Mouse (Mus musculus) neural tube, embryonic 12.5 days (tissue): ENCODE results near the gene Cdkn2b. TPM values are rescaled to one million over a fixed set of nuclear protein-coding genes. Genes with fewer than 3 reads are reported as not detected.
A peak's percentile ranks its signal among the peaks of the same experiment; 100 is the strongest.

Experiments
- ATAC-seq: fragments of 200-750 bp; cut with Nextera tagmentation; 2 replicates; pipeline ENCODE4 v1.8.0; 2017; ENCODE audit warnings: low read depth, mild to moderate bottlenecking, moderate TSS enrichment, moderate library complexity; ENCODE audit not compliant: low FRiP score
- H3K27ac ChIP-seq: fragments of 300-500 bp; sonication (generic); 2 replicates; pipeline ENCODE4 v1.5.1; 2016
- H3K27me3 ChIP-seq: fragments of 300-500 bp; sonication (generic); replicated peaks from 2 replicates; pipeline ENCODE4 v1.6.1; 2016; ENCODE audit warnings: mild to moderate bottlenecking
- H3K36me3 ChIP-seq: fragments of 300-500 bp; sonication (generic); 2 replicates; pipeline ENCODE4 v1.6.1; 2016; ENCODE audit warnings: mild to moderate bottlenecking
- H3K4me1 ChIP-seq: fragments of 300-500 bp; sonication (generic); 2 replicates; pipeline ENCODE4 v1.6.1; 2016
- H3K4me2 ChIP-seq: fragments of 300-500 bp; sonication (generic); replicated peaks from 2 replicates; pipeline ENCODE4 v1.6.1; 2016; ENCODE audit warnings: mild to moderate bottlenecking
- H3K4me3 ChIP-seq: fragments of 300-500 bp; sonication (generic); 2 replicates; pipeline ENCODE4 v1.5.1; 2016
- H3K9ac ChIP-seq: fragments of 300-500 bp; sonication (generic); 2 replicates; pipeline ENCODE4 v1.6.1; 2016; ENCODE audit warnings: mild to moderate bottlenecking
- H3K9me3 ChIP-seq: fragments of 300-500 bp; sonication (generic); 2 replicates; pipeline ENCODE4 v1.6.1; 2016; ENCODE audit warnings: mild to moderate bottlenecking
- WGBS: fragments of 180-500 bp; shearing (Covaris S2); methylation state at CpG from one replicate; pipeline ENCODE4 v1.1.7; 2016; 5-methylcytosine and 5-hydroxymethylcytosine counted together
- polyA plus RNA-seq: library from polyadenylated mRNA; unstranded; fragments of >200 nt; fragmentation: Nextera tagmentation; extraction: Ambion mirVana; gene quantifications from 2 replicates; pipeline ENCODE4 v1.2.1, GENCODE M21; 2016

The Cdkn2b gene
- polyA plus RNA-seq, 1 experiment from 2014 or later = 0.41 TPM

DNA sequence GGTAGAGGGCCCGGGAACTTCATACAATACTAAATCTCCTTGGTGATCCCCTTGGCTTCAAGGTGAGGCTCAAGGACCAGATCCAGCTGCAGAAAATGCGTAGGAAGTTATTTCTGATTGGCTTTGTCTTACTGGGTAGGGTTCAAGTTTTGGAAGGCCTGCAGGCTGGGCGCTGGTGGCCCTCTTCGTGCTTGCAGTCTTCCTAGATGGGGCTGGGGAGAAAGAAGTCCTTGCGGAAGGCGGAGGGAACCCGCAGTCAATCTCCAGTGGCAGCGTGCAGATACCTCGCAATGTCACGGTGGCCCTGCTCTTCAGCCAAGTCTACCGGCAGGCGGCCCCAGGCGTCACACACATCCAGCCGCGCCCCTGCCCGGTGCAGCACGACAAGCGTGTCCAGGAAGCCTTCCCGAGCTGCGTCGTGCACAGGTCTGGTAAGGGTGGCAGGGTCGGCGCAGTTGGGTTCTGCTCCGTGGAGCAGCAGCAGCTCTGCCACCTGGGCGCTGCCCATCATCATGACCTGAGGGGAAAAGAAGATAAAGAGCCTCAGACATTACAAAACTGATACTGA, 4.0 kb downstream of the Cdkn2b start:
- no peak overlapping the region for H3K4me3 ChIP-seq
- peaks cover 93% of the 10 kb centered on the region for H3K27me3 ChIP-seq
- under 1% methylated on average over 25 of the region's 25 CpGs for WGBS
- H3K4me2 ChIP-seq = no peak overlapping the region
- no peak overlapping the region for H3K27ac ChIP-seq
- no peak overlapping the region for H3K9ac ChIP-seq
- ATAC-seq = no peak
- H3K9me3 ChIP-seq = no peaks in the 10 kb centered on the region
- no peaks in the 10 kb centered on the region; the same call in 1 of the 2 replicates for H3K4me1 ChIP-seq
- no peaks in the 10 kb centered on the region for H3K36me3 ChIP-seq

DNA sequence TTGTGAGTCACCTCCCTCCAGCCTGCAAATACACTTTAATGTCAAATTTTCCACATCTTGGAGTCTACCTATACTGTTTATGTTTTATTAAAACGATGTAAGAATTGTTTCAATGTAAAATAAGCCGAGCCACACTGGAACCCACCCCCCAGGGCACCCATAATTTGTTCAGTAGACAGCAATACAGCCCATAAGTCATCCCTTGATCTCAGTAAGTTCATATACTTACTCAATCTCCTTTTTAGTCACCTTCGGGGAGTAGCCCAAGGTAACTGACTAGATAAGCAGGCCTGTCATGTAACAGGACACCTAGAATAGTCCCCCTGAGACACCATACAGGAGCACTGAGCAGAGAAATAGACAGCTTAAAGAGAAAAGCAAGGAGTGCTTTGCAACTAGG, 5.1 kb downstream of the Cdkn2b start:
- no peak for ATAC-seq
- 5% methylated on average over 3 of the region's 3 CpGs for WGBS
- H3K4me1 ChIP-seq = no peaks in the 10 kb centered on the region; the same call in 1 of the 2 replicates

DNA sequence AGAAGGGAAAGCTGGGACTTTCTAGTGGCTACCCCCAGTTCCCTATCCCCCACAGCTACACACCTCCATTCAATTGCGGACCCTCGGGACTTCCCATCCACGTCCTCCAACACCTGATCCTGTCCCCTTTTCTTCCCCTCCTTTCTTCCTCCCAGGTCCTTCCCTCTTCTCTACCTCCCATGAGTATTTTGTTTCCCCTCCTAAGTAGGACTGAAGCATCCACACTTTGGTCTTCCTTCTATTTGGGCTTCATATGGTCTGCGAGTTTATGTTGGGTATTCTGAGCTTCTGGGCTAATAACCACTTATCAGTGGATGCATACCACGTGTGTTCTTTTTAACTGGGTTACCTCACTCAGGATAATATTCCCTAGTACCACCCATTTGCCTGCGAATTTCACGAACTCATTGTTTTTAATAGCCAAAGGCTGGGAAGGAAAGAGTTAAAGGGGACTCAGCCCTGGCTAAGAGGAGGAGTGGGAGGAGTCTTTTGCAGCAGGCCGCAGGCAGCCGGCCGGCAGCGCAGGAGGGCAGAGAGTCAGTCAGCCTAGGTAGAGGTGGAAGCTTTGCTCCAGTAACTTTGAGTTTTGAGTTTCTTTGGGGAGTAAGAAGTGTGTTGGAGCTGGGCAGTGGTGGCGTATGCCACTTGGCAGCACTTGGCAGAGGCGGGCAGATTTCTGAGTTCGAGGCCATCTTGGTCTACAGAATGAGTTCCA, 7.4 kb downstream of the Cdkn2b start:
- no peak overlapping the region for H3K9ac ChIP-seq

More for the DNA sequence above, 5.1 kb downstream of the Cdkn2b start:
- Histone ChIP-seq H3K27me3 (peaks cover 91% of the 10 kb centered on the region), H3K36me3 (no peaks in the 10 kb centered on the region), H3K27ac (no peak overlapping the region), H3K4me3 (no peak overlapping the region), H3K4me2 (no peak overlapping the region), H3K9me3 (no peaks in the 10 kb centered on the region), H3K9ac (no peak overlapping the region)

DNA sequence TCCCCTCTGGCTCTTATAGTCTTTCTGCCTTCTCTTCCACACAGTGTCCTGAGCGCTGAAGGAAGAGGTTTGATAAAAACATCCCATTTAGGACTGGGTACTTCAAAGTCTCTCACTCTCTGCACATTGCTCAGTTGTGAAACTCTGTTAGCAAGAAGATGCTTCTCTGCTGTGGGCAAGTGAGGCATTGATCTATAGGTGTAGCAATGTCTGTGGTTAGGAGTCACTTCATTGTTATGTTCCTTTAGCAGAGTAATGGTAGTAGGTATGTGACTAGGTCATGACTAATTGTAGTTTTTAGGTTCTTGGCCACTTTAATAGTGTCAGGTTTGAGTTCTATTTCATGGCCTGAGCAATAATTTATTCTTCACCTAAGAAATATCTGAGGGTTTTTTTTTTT, 8.7 kb downstream of the Cdkn2b start:
- H3K9ac ChIP-seq = no peak overlapping the region
- H3K27ac ChIP-seq = no peak overlapping the region
- H3K4me3 ChIP-seq = no peak overlapping the region
- H3K36me3 ChIP-seq = no peaks in the 10 kb centered on the region
- H3K27me3 ChIP-seq = peaks cover 89% of the 10 kb centered on the region
- 0% methylated on average over 1 of the region's 1 CpGs for WGBS
- no peak for ATAC-seq
- no peak overlapping the region for H3K4me2 ChIP-seq
- H3K9me3 ChIP-seq = no peaks in the 10 kb centered on the region
- no peaks in the 10 kb centered on the region for H3K4me1 ChIP-seq

More for the DNA sequence above, 7.4 kb downstream of the Cdkn2b start:
- Histone ChIP-seq H3K36me3 (no peaks in the 10 kb centered on the region), H3K4me2 (no peak overlapping the region), H3K27me3 (peaks cover 92% of the 10 kb centered on the region), H3K4me1 (no peaks in the 10 kb centered on the region), H3K4me3 (no peak overlapping the region), H3K27ac (no peak overlapping the region), H3K9me3 (no peaks in the 10 kb centered on the region)
- 0 out of 2 replicates have a peak, but pooled peaks have one; percentile 52 for ATAC-seq
- WGBS = under 1% methylated on average over 14 of the region's 14 CpGs

DNA sequence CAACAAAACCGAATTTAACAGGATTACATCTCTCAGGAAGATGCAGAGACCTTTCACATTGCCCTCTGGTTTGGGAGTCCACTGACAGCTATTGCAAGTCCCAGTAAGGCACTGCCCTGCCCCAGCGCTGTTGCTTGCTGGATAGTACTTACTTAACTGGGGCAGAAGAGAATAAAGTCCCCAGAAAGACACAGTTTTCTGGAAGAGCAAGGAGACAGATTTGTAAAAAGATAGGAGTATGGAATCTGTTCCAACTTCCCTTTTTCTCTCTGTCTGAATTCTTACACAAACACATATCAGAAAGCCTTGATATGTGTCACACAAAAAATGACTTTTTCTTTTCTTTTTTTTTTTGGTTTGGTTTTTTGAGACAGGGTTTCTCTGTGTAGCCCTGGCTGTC, 11.1 kb downstream of the Cdkn2b start:
- H3K4me2 ChIP-seq = no peak overlapping the region
- peaks cover 7% of the 10 kb centered on the region for H3K4me1 ChIP-seq
- H3K27me3 ChIP-seq = peaks cover 89% of the 10 kb centered on the region
- H3K36me3 ChIP-seq = no peaks in the 10 kb centered on the region
- no peak overlapping the region for H3K9ac ChIP-seq
- no peak overlapping the region for H3K4me3 ChIP-seq
- WGBS = 0% methylated on average over 2 of the region's 2 CpGs
- H3K9me3 ChIP-seq = no peaks in the 10 kb centered on the region
- H3K27ac ChIP-seq = no peak overlapping the region
- no peak for ATAC-seq

DNA sequence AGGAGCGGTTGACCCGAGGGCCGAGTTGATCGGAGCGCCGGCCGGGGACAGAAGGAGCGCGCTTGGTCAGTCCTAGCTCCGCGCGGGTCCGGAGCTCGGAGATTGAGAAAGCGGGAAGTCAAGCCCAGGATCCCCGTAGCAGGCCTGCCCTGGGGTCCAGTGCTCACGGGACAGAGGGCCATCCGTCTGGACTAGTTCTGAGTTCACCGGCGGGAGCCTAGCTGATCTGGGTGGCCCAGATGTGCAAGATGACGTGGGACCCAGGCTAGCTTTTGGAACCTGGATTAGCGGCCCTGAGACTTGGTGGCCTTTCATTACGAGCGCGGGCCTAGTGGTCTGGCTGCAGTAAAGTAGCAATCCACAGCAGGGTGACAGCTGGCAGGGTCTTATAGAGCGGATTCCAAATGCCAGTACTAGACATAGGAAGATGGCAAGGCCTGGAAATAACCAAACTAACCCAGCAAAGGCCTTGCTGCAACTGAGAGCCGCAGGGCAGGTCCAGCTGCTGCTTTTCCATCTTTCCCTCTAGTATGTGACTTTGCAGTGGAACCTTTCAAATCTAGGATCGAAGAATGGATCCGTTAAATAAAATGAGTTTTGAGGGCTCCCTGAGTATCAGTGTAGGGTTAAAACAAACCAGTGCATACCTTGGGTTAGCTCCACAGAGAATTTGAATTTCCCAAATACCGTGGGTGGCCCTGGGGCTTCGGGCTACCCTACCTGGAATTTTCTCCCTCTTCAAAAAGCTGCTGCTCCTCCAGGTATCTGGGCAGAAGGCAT, 15.2 kb downstream of the Cdkn2b start:
- Histone ChIP-seq H3K4me3 (peak overlapping the region; percentile 49), H3K27ac (no peak overlapping the region), H3K36me3 (no peaks in the 10 kb centered on the region), H3K9ac (0 out of 2 replicates have a peak overlapping the region, but pooled peaks have one; percentile 29), H3K4me1 (peaks cover 15% of the 10 kb centered on the region), H3K27me3 (peaks cover 89% of the 10 kb centered on the region), H3K9me3 (no peaks in the 10 kb centered on the region), H3K4me2 (peak overlapping the region; percentile 91)
- ATAC-seq = peak; percentile 18
- WGBS = 2% methylated on average over 31 of the region's 31 CpGs

DNA sequence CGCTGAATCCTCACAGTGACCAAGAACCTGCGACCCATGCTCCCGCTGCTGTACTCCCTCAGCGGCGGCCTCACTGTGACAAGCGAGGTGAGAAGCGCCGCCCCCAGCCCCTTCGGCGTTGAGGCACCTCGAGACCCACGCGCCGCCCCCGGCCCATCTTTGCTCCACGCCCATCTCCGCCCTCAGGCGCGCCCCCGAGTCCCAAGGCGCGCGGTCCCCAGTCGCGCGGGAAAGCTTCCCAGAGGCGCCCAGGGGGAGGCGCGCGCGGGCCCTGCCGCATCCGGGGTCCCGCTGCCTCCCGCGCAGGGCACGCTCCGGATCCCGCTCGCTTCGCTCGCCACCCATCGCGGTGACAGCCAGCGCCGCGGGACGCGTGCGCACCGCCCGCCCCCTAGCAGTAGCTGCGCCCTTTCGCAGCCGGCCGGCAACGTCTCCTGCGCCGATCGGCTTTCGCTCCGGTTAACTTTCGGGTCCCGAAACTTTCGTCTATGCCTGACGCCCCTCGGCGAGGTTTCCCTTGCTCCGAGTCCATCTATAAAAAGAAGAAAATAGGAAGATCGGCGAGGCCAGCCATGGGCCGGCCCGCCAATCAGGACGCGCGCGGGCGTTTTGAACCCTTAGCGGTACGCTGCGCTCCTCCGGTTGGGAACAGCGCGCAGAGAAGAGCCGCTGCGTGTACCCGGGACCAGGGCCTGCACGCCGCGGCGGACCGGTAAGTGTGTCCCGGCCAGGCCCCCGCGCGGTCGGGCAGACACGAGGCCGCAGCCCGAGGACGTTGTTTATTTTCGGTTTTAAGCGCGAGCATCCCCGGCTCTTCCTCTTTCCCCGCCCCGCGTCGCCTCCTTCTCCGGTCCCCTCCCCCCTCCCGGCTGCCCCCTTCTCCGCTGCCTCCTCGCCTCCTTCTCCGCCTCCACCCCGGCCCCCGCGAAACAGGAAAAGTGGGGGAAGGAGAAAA, 16.1 kb downstream of the Cdkn2b start, which contains the start of gene Cdkn2a:
TSS of gene Cdkn2a (minus strand) at position 168 of the 955 bp plus-strand sequence.
- ATAC-seq = peak; percentile 88
- H3K9ac ChIP-seq = peak within 1 kb of the TSS; percentile 29; the same call in 1 of the 2 replicates
- WGBS = under 1% methylated on average over 117 of the region's 117 CpGs

DNA sequence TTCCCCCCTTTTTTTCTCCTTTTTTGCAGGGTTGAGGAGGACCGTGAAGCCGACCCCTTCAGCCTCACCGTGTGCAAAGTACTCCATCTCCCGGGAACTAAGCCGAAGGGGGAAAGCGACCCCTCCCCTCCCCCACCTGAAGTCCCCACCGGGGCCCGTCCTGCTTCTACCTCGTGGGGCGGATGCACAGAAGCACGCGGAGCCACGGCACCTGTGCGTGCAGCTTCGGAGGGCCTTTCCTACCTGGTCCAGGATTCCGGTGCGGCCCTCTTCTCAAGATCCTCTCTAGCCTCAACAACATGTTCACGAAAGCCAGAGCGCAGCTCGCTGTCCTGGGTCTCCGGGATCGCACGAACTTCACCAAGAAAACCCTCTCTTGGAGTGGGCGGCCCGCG, 16.8 kb downstream of the Cdkn2b start:
- Histone ChIP-seq H3K27ac (no peak overlapping the region), H3K4me1 (peaks cover 15% of the 10 kb centered on the region), H3K4me3 (peak overlapping the region; percentile 49), H3K27me3 (peaks cover 89% of the 10 kb centered on the region), H3K4me2 (peak overlapping the region; percentile 91), H3K9ac (no peak overlapping the region), H3K36me3 (no peaks in the 10 kb centered on the region), H3K9me3 (no peaks in the 10 kb centered on the region)
- ATAC-seq = 0 out of 2 replicates have a peak, but pooled peaks have one; percentile 13
- 1% methylated on average over 26 of the region's 26 CpGs for WGBS

More for the DNA sequence above, 16.1 kb downstream of the Cdkn2b start, which contains the start of gene Cdkn2a:
- Histone ChIP-seq H3K9me3 (no peaks in the 10 kb centered on the region), H3K27ac (no peak within 1 kb of the TSS), H3K27me3 (peaks cover 89% of the 10 kb centered on the region), H3K4me2 (peak within 1 kb of the TSS; percentile 91), H3K4me1 (peaks cover 15% of the 10 kb centered on the region), H3K4me3 (peak within 1 kb of the TSS; percentile 49), H3K36me3 (no peaks in the 10 kb centered on the region)

DNA sequence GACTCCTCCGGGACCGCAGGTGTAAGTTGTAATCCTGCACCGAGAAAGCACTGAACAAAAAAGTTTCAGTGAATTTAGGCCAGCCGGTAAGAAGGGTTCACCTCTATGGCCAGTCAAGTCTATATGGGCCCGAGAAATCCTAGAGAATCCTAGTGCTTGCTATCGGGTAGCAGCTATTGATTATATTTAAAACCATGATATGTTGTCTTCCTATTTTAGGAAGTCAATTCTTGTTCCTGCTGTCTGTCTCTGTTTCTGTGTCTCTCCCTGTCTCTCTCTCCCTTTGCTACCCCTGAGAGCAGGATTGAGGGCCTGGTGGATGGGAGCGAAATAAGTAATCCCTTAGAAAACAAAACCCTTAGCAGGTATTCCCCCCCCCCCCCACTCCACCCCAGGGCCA, 17.3 kb downstream of the Cdkn2b start:
- no peak for ATAC-seq
- H3K36me3 ChIP-seq = no peaks in the 10 kb centered on the region
- H3K4me2 ChIP-seq = no peak overlapping the region
- no peak overlapping the region for H3K27ac ChIP-seq
- peaks cover 93% of the 10 kb centered on the region for H3K27me3 ChIP-seq
- H3K4me3 ChIP-seq = no peak overlapping the region
- no peak overlapping the region for H3K9ac ChIP-seq
- under 1% methylated on average over 7 of the region's 7 CpGs for WGBS
- peaks cover 15% of the 10 kb centered on the region for H3K4me1 ChIP-seq
- H3K9me3 ChIP-seq = no peaks in the 10 kb centered on the region

DNA sequence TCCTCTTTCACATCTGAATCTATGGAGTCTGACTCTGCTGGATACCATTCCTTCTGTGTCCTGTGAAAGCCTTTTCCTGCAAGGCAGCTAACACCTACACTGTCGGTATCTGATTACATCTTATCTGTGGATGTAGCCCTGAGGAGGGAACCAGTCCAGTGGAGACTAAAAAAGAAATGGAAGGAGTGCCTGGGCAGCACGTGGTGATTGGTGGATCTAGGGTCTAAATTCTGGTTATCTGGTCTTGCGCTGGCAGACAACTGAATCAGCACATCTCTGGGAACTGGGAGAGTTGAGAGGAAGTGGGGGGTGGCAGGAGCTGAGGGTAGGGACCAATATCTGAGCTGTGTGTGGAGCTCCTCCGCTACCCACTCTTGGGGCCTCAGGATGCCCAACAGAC, 21.8 kb downstream of the Cdkn2b start:
- Histone ChIP-seq H3K4me2 (no peak overlapping the region), H3K9ac (no peak overlapping the region), H3K27me3 (peaks cover 83% of the 10 kb centered on the region), H3K4me1 (peaks cover under 1% of the 10 kb centered on the region), H3K27ac (no peak overlapping the region), H3K9me3 (no peaks in the 10 kb centered on the region), H3K4me3 (no peak overlapping the region), H3K36me3 (no peaks in the 10 kb centered on the region)
- WGBS = 2% methylated on average over 4 of the region's 4 CpGs
- ATAC-seq = no peak

DNA sequence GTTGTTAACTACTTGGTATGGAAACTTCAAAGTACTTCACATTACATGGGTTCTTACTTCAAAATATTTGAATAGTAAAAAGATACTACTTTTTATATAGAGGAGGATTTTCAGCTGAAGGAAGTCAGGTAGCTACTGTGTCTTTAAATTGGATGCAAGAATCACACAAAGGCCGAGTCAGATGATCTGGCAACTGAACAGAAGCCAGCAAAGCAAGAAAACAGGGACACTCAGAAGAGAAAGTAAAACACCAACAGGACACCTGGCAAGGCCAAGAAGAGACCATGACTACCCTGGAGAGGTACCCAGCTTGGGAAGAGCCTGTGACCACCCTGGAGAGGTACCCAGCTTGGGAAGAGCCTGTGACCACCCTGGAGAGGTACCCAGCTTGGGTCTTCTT, 24.3 kb downstream of the Cdkn2b start:
- ATAC-seq = no peak
- H3K27ac ChIP-seq = no peak overlapping the region
- 3% methylated on average over 1 of the region's 1 CpGs for WGBS

More for the DNA sequence above, 24.3 kb downstream of the Cdkn2b start:
- no peak overlapping the region for H3K9ac ChIP-seq
- H3K4me1 ChIP-seq = no peaks in the 10 kb centered on the region
- peaks cover 85% of the 10 kb centered on the region for H3K27me3 ChIP-seq
- H3K4me2 ChIP-seq = no peak overlapping the region
- no peaks in the 10 kb centered on the region for H3K36me3 ChIP-seq
- no peak overlapping the region for H3K4me3 ChIP-seq
- H3K9me3 ChIP-seq = no peaks in the 10 kb centered on the region
